Mouse (Mus musculus) hindbrain, embryonic 16.5 days (tissue): ENCODE measurements around the gene Il10. TPM values are rescaled to one million over a fixed set of nuclear protein-coding genes. Genes with fewer than 3 reads are reported as not detected.

Experiments
- ATAC-seq: fragments of 200-750 bp; cut with Nextera tagmentation; 2 replicates; pipeline ENCODE4 v1.8.0; 2017; ENCODE audit warnings: moderate TSS enrichment, moderate library complexity
- H3K27ac ChIP-seq: fragments of 300-500 bp; sonication (generic); 2 replicates; pipeline ENCODE4 v1.5.1; 2014; ENCODE audit warnings: low read depth, mild to moderate bottlenecking, control low read depth, low read length, moderate library complexity
- H3K27me3 ChIP-seq: fragments of 300-500 bp; sonication (generic); replicated peaks from 2 replicates; pipeline ENCODE4 v1.6.1; 2014; ENCODE audit warnings: low read length; ENCODE audit not compliant: control insufficient read depth, insufficient read depth
- H3K36me3 ChIP-seq: fragments of 300-500 bp; sonication (generic); 2 replicates; pipeline ENCODE4 v1.6.1; 2014; ENCODE audit warnings: mild to moderate bottlenecking, low read length, moderate library complexity, mixed read lengths; ENCODE audit not compliant: control insufficient read depth, insufficient read depth
- H3K4me1 ChIP-seq: fragments of 300-500 bp; sonication (generic); 2 replicates; pipeline ENCODE4 v1.6.1; 2014; ENCODE audit warnings: low read depth, low read length; ENCODE audit not compliant: control insufficient read depth, insufficient read depth
- H3K4me2 ChIP-seq: fragments of 300-500 bp; sonication (generic); 2 replicates; pipeline ENCODE4 v1.6.1; 2014; ENCODE audit warnings: mild to moderate bottlenecking, low read length, control low read depth, moderate library complexity
- H3K4me3 ChIP-seq: fragments of 300-500 bp; sonication (generic); 2 replicates; pipeline ENCODE4 v1.5.1; 2014; ENCODE audit warnings: mild to moderate bottlenecking, low read length, control low read depth, moderate library complexity
- H3K9ac ChIP-seq: fragments of 300-500 bp; sonication (generic); 2 replicates; pipeline ENCODE4 v1.6.1; 2014; ENCODE audit warnings: low read depth, mild to moderate bottlenecking, control low read depth, low read length, moderate library complexity
- H3K9me3 ChIP-seq: fragments of 300-500 bp; sonication (generic); 2 replicates; pipeline ENCODE4 v1.6.1; 2014; ENCODE audit warnings: mild to moderate bottlenecking, low read length, moderate library complexity; ENCODE audit not compliant: control insufficient read depth
- WGBS: fragments of 180-500 bp; shearing (Covaris S2); extraction: QIAGEN DNeasy Blood & Tissue Kit; methylation state at CpG from one replicate; pipeline ENCODE4 v1.1.7; 2014; 5-methylcytosine and 5-hydroxymethylcytosine counted together
- polyA plus RNA-seq: library from polyadenylated mRNA; unstranded; fragments of >200 nt; fragmentation: Nextera tagmentation; extraction: Ambion mirVana; gene quantifications from 2 replicates; pipeline ENCODE4 v1.2.1, GENCODE M21; 2015

Gene Il10
- 0.16 TPM in 1 of 2 replicates, not detected in the other for polyA plus RNA-seq

DNA sequence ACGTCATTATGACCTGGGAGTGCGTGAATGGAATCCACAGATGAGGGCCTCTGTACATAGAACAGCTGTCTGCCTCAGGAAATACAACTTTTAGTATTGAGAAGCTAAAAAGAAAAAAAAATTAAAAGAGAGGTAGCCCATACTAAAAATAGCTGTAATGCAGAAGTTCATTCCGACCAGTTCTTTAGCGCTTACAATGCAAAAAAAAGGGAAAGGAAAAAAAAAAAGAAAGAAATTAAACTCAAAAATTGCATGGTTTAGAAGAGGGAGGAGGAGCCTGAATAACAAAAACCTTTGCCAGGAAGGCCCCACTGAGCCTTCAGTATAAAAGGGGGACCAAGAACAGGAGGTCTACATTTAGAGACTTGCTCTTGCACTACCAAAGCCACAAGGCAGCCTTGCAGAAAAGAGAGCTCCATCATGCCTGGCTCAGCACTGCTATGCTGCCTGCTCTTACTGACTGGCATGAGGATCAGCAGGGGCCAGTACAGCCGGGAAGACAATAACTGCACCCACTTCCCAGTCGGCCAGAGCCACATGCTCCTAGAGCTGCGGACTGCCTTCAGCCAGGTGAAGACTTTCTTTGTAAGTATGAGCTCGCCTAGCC is at the start of gene Il10:
TSS of gene Il10 (plus strand) at position 354 of the 607 bp plus-strand sequence.
- Histone ChIP-seq H3K27ac (no peak within 1 kb of the TSS), H3K9me3 (no peaks in the 10 kb centered on the region), H3K9ac (no peak within 1 kb of the TSS), H3K36me3 (no peaks in the 10 kb centered on the region), H3K4me2 (no peak within 1 kb of the TSS), H3K27me3 (no peaks in the 10 kb centered on the region), H3K4me3 (no peak within 1 kb of the TSS), H3K4me1 (no peaks in the 10 kb centered on the region)
- WGBS, result 73% methylated on average over 8 of the region's 8 CpGs
- ATAC-seq, result no peak

DNA sequence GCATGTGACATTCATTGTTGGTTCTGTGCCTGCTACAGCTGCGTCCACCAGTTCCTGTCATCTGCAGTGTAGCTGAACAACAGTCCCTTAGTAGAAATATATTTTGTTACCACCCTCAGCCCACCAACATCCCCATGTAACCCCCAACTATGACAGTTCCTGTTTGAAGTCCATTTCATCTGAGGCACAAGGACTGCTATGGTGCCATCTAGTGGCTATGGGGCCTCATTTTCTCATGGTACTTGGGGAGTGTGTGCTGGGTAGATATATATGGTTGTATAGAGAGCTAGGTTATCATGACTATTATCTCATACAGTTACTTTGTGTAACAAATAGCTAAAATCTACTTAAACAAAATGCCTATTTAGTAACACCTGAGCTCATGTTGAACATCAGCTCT is 40.2 kb upstream of the Il10 start:
- Histone ChIP-seq H3K4me1 (no peaks in the 10 kb centered on the region), H3K4me3 (no peak overlapping the region), H3K27me3 (no peaks in the 10 kb centered on the region), H3K4me2 (no peak overlapping the region), H3K36me3 (no peaks in the 10 kb centered on the region), H3K9ac (no peak overlapping the region), H3K9me3 (no peaks in the 10 kb centered on the region), H3K27ac (no peak overlapping the region)
- 69% methylated on average over 1 of the region's 1 CpGs for WGBS
- ATAC-seq, result no peak

DNA sequence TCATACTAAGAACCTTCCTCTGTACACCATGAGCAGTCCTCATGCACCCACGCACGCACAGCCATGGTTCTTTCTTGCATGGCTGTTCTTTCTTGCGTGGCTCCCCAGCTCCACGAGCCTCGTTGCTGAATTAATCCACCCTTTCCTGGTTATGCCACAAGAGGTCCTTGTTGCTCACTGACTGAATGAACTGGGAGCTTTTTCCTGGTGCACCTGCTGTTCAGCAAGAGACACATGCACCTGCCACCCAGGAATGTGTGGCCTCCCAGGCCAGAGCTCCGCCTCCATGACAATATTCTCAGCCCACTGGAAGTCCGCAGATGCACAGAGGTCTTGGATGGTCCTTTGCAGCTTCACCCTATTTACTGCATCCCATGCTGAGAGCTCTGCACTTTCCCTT is 35.2 kb upstream of the Il10 start:
- Histone ChIP-seq H3K4me3 (no peak overlapping the region), H3K36me3 (no peaks in the 10 kb centered on the region), H3K9me3 (no peaks in the 10 kb centered on the region), H3K9ac (no peak overlapping the region), H3K27me3 (no peaks in the 10 kb centered on the region), H3K27ac (no peak overlapping the region), H3K4me1 (no peaks in the 10 kb centered on the region), H3K4me2 (no peak overlapping the region)
- no peak for ATAC-seq
- 59% methylated on average over 7 of the region's 7 CpGs for WGBS

GRCm38 (mm10) chr1:130987001-130987400 is 32.6 kb upstream of the Il10 start:
- 88% methylated on average over 5 of the region's 5 CpGs for WGBS
- H3K4me2 ChIP-seq, result no peak overlapping the region
- H3K4me3 ChIP-seq, result no peak overlapping the region
- no peaks in the 10 kb centered on the region for H3K36me3 ChIP-seq
- H3K9ac ChIP-seq, result no peak overlapping the region
- ATAC-seq, result no peak
- H3K27ac ChIP-seq, result no peak overlapping the region
- no peaks in the 10 kb centered on the region for H3K4me1 ChIP-seq
- no peaks in the 10 kb centered on the region for H3K9me3 ChIP-seq
- H3K27me3 ChIP-seq, result no peaks in the 10 kb centered on the region

- Histone ChIP-seq H3K9me3 (no peaks in the 10 kb centered on the region), H3K27ac (no peak overlapping the region), H3K4me2 (no peak overlapping the region), H3K36me3 (no peaks in the 10 kb centered on the region), H3K27me3 (no peaks in the 10 kb centered on the region), H3K4me1 (no peaks in the 10 kb centered on the region), H3K9ac (no peak overlapping the region), H3K4me3 (no peak overlapping the region)
- no peak for ATAC-seq
These were observed 32.2 kb upstream of the Il10 start for GRCm38 (mm10) chr1:130987418-130987817.

DNA sequence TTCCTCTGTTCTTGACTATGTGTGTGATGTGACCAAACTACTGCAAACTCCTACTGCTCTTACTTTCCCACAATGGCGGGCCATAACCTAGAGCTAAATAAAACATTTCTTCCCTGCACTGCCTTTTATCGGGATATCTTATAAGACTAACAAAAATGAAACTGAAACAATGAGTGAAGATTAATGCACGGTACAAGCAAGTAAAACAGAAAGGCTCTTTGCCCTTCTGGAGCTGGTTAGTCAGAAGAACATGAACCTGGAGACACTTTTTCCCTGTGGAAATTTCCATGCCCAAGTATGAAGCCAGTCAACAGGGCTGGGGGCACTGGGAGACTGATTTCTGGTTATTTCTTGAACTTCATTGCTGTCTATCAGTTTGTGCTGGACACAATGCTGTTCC is 30.3 kb upstream of the Il10 start:
- WGBS, result 88% methylated on average over 3 of the region's 3 CpGs
- Histone ChIP-seq H3K27me3 (no peaks in the 10 kb centered on the region), H3K36me3 (no peaks in the 10 kb centered on the region), H3K4me3 (no peak overlapping the region), H3K9ac (no peak overlapping the region), H3K4me2 (no peak overlapping the region), H3K4me1 (no peaks in the 10 kb centered on the region), H3K27ac (no peak overlapping the region), H3K9me3 (no peaks in the 10 kb centered on the region)
- no peak for ATAC-seq

- H3K27ac ChIP-seq, result no peak overlapping the region
- no peak overlapping the region for H3K9ac ChIP-seq
- ATAC-seq, result no peak
- H3K4me2 ChIP-seq, result no peak overlapping the region
- no peak overlapping the region for H3K4me3 ChIP-seq
- H3K36me3 ChIP-seq, result no peaks in the 10 kb centered on the region
- WGBS, result 90% methylated on average over 1 of the region's 1 CpGs
- H3K4me1 ChIP-seq, result no peaks in the 10 kb centered on the region
- no peaks in the 10 kb centered on the region for H3K9me3 ChIP-seq
- H3K27me3 ChIP-seq, result no peaks in the 10 kb centered on the region
These were observed 29.2 kb upstream of the Il10 start for GRCm38 (mm10) chr1:130990448-130990847.

DNA sequence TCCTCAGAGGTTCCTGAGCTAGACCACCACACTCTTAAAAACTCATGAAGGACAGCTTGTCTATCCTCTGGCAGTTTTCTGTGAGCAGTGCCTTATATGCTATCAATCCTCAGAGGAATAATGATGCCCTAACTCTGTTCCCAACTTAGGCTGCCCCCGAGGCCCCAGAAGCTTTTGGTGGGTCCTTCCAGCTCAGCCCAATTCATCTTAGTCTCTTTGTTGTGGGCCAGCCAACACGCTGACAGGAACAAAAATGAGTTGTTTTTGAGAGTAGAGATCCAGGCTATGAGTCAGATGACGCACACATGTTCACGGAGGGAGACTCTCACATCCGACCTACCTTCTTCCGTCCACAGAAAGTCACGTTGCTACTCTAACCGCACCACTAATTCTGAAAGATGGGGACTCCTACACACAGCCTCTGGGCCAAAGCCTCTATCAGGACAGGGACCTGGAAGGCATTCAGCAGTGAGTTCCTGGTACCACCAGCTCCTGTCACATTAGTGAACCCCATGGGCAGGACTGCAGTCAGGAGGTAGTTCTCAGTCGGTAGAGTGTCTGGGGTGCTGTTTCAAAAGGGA is 26.0 kb upstream of the Il10 start:
- Histone ChIP-seq H3K36me3 (no peaks in the 10 kb centered on the region), H3K4me2 (no peak overlapping the region), H3K4me3 (no peak overlapping the region), H3K27ac (no peak overlapping the region), H3K9me3 (no peaks in the 10 kb centered on the region), H3K27me3 (no peaks in the 10 kb centered on the region), H3K4me1 (no peaks in the 10 kb centered on the region), H3K9ac (no peak overlapping the region)
- WGBS, result 87% methylated on average over 9 of the region's 9 CpGs
- ATAC-seq, result no peak

DNA sequence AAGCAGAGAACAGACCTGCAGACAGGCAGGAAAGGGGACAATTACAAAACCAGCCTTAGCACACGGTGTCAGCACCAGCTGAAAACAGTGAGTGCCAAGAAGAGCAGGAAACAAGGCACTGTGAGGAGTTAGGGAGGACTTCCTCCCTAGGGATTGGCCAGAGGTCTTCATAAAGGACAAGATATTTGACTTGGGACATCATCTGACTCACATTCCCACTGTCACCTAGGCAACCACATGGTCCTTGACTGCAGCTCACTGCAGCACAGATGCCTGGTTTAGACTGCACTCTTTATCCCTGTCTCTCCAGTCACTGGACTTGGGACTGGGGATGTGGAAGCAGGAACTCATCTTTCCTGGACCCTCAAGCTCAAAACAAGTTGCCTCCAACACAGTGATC is 24.1 kb upstream of the Il10 start:
- 46% methylated on average over 1 of the region's 1 CpGs for WGBS
- no peaks in the 10 kb centered on the region for H3K4me1 ChIP-seq
- no peak overlapping the region for H3K27ac ChIP-seq
- H3K27me3 ChIP-seq, result no peaks in the 10 kb centered on the region
- H3K4me2 ChIP-seq, result no peak overlapping the region
- no peaks in the 10 kb centered on the region for H3K36me3 ChIP-seq
- no peak for ATAC-seq
- H3K4me3 ChIP-seq, result no peak overlapping the region
- no peaks in the 10 kb centered on the region for H3K9me3 ChIP-seq
- no peak overlapping the region for H3K9ac ChIP-seq
